Mouse (Mus musculus) thymus, adult 2 months (tissue): ENCODE results near the gene Spata5. TPM values are rescaled to one million over a fixed set of nuclear protein-coding genes. Genes with fewer than 3 reads are reported as not detected.

ENCODE experiments used
- DNase-seq: peaks from one replicate; pipeline ENCODE4 v3.0.0; 2021
- H3K27ac ChIP-seq: fragments of 200-500 bp; 2 replicates; pipeline ENCODE4 v1.5.1; 2012; ENCODE audit warnings: low read length, control low read depth; ENCODE audit not compliant: control insufficient read depth, insufficient read depth
- H3K27me3 ChIP-seq: fragments of 200-500 bp; 2 replicates; pipeline ENCODE4 v1.6.1; 2012; ENCODE audit warnings: mild to moderate bottlenecking, low read length, moderate library complexity, mixed read lengths; ENCODE audit not compliant: control insufficient read depth, insufficient read depth
- H3K36me3 ChIP-seq: fragments of 200-500 bp; 2 replicates; pipeline ENCODE4 v1.6.1; 2012; ENCODE audit warnings: mild to moderate bottlenecking, low read length, moderate library complexity; ENCODE audit not compliant: control insufficient read depth, insufficient read depth
- H3K4me1 ChIP-seq: fragments of 200-500 bp; replicated peaks from 2 replicates; pipeline ENCODE4 v1.6.1; 2012; ENCODE audit warnings: low read length; ENCODE audit not compliant: control insufficient read depth, insufficient read depth
- H3K4me3 ChIP-seq: fragments of 200-500 bp; 2 replicates; pipeline ENCODE4 v1.5.1; 2012; ENCODE audit warnings: mild to moderate bottlenecking, low read length, control low read depth, moderate library complexity; ENCODE audit not compliant: control insufficient read depth, insufficient read depth
- CTCF ChIP-seq: fragments of 200-500 bp; IDR thresholded peaks from 2 replicates; pipeline ENCODE4 v1.5.1; 2012; ENCODE audit warnings: mild to moderate bottlenecking, control low read depth, low read length, moderate library complexity, borderline replicate concordance; ENCODE audit not compliant: control insufficient read depth, poor library complexity, insufficient read depth; ENCODE audit errors: extremely low read depth
- POLR2A ChIP-seq: fragments of 200-500 bp; IDR thresholded peaks from 2 replicates; pipeline ENCODE4 v1.6.1; 2012; ENCODE audit warnings: mild to moderate bottlenecking, low read length, control low read depth, moderate library complexity; ENCODE audit not compliant: control insufficient read depth, poor library complexity, insufficient read depth; ENCODE audit errors: extremely low read depth
- WGBS: fragments of 180-500 bp; shearing (Covaris S2); methylation state at CpG from one replicate; pipeline ENCODE4 v1.1.7; 2018; 5-methylcytosine and 5-hydroxymethylcytosine counted together
- polyA plus RNA-seq: library from polyadenylated mRNA; depleted of rRNA; stranded (reverse); fragments of >200 nt; gene quantifications from 2 replicates; pipeline ENCODE4 v1.2.3, GENCODE M21; 2012

The Spata5 gene
- polyA plus RNA-seq, 1 experiment: 3.2 TPM

DNA sequence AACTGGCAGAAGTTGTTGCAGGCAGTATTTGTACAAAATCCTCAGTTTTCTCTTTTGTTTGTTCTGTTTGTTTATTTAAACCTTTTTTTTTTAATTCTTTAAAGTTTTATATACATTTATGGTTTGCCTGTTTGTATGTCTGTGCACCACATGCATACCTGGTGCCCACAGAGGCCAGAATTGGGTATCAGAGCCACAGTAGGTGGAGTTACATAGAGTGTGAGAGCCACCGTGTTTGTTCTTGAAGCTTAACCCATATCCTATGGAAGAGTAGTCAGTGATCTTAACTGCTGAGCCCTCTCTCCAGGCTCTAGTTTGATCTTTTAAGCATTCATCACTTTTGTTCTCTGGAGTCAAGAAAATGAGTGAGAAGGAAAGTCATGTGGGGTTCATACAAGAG lies 130.9 kb downstream of the Spata5 start:
- Histone ChIP-seq H3K27me3 (no peaks in the 10 kb centered on the region), H3K4me3 (no peak overlapping the region), H3K36me3 (no peaks in the 10 kb centered on the region), H3K4me1 (no peaks in the 10 kb centered on the region), H3K27ac (no peak overlapping the region)
- TF ChIP-seq CTCF: no peak
- TF ChIP-seq POLR2A: no peak
- DNase-seq: no peak
- WGBS: 62% methylated on average over 1 of the region's 1 CpGs

DNA sequence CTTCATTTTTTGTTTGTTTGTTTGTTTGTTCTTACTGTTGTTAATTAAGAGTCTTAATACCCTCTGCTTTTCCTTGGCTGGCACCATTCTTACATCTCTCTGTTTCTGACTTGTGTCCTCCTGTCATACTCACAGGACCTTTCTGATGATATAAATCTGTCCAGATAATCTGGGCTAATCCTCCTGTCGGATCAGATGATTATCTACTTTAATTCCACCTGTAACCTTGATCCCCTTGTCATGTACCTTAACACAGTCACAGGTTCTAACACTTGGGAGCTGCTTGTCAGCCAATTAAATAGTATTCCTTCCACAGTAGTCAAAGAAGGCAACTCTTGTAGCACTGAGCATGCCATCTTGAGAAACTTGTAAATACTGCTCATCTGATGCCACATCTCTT lies 131.8 kb downstream of the Spata5 start:
- Histone ChIP-seq H3K4me1 (no peaks in the 10 kb centered on the region), H3K27me3 (no peaks in the 10 kb centered on the region), H3K36me3 (no peaks in the 10 kb centered on the region), H3K4me3 (no peak overlapping the region), H3K27ac (no peak overlapping the region)
- TF ChIP-seq CTCF (no peak), POLR2A (no peak)
- no peak for DNase-seq
- WGBS: 94% methylated on average over 1 of the region's 1 CpGs

DNA sequence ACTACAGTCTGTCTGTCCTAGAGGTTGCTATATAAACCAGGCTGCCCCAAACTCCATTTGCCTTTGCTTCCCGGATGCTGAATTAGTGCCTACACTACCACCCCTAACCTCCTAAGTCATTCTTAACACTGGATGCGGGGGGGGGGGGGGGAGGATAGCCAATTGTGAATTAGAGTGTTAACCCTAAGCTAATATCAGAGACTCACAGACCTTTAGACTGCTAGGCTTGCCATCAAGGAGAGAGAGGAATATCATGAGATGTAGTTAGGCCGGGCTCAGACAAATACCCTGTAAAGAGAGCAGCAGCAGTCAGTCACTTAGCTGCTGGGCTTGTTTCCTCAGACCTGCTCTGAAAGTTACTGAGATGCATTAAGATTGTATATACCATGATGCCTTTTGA lies 132.5 kb downstream of the Spata5 start:
- no peak for DNase-seq
- no peak overlapping the region for H3K27ac ChIP-seq
- H3K27me3 ChIP-seq: no peaks in the 10 kb centered on the region
- no peak overlapping the region for H3K4me3 ChIP-seq
- no peaks in the 10 kb centered on the region for H3K4me1 ChIP-seq
- 74% methylated on average over 3 of the region's 3 CpGs for WGBS
- TF ChIP-seq POLR2A: no peak
- no peak for TF ChIP-seq CTCF
- H3K36me3 ChIP-seq: no peaks in the 10 kb centered on the region

DNA sequence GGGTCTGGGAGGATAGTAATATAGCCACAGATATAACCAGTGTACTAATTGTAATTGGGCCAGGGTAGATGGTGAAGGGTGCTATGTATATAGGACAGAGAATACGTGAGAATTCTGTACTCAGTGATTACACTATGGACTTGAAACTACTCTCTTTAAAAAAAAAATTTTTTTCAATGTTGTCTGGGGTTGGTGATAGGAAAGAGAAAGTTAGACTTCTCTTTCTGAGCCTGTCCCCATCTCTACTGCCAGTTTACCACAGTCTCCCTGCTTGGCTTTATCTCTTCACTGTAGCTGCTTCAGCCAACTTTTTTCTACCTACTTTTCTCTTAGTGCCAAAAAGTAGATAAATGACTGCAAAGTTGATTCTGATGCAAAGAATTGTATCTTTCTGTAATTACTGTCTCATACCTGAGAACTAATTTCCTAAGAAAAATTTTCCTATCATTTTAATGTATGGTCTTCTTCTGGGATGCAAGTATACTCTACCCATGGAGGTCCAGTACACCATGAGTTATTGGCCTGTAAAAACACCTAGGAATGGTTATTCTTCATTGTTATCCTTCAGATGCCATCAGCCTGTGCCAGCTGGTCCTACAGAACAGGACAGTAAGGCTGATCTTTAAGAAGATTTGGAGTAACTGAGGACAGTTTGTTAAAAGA lies 133.8 kb downstream of the Spata5 start:
- no peaks in the 10 kb centered on the region for H3K4me1 ChIP-seq
- H3K4me3 ChIP-seq: no peak overlapping the region
- TF ChIP-seq POLR2A: no peak
- no peak for TF ChIP-seq CTCF
- 88% methylated on average over 1 of the region's 1 CpGs for WGBS
- DNase-seq: no peak
- H3K27ac ChIP-seq: no peak overlapping the region
- H3K36me3 ChIP-seq: no peaks in the 10 kb centered on the region
- no peaks in the 10 kb centered on the region for H3K27me3 ChIP-seq

DNA sequence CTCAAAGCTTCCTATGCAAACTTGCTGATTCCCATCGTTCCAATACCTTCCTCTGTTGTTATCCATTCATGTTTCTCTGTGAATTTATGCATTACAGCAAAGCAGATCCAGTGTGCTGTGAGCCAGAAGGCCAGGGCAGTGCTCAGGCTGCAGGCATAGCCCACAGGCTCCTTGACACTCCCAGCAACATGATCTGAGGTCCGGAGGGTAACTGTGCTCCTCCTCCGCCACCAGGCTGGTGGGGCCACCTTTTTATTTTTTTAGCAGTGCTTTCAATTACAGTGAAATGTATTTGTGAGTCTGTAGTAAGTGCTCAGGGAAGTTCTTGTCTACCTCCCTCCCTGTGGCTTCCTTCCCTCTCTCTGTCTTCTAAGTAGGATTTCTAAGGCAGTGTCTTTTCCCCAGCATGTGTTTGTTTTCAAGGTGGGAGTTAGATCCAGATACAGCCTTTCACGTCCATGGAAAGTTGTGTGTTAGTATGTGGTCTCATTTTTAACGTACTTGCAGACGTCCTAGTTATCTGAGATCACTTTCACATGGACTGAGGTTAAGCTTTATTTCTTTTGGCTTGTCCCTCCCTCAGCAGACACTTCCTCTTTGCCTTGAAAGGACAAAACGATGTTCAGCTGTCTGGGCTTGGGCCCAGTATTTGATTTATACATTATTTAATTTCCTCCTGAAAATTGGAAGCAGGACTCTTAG lies 136.9 kb downstream of the Spata5 start:
- H3K4me3 ChIP-seq: no peak overlapping the region
- 35% methylated on average over 7 of the region's 7 CpGs for WGBS
- H3K4me1 ChIP-seq: no peaks in the 10 kb centered on the region

DNA sequence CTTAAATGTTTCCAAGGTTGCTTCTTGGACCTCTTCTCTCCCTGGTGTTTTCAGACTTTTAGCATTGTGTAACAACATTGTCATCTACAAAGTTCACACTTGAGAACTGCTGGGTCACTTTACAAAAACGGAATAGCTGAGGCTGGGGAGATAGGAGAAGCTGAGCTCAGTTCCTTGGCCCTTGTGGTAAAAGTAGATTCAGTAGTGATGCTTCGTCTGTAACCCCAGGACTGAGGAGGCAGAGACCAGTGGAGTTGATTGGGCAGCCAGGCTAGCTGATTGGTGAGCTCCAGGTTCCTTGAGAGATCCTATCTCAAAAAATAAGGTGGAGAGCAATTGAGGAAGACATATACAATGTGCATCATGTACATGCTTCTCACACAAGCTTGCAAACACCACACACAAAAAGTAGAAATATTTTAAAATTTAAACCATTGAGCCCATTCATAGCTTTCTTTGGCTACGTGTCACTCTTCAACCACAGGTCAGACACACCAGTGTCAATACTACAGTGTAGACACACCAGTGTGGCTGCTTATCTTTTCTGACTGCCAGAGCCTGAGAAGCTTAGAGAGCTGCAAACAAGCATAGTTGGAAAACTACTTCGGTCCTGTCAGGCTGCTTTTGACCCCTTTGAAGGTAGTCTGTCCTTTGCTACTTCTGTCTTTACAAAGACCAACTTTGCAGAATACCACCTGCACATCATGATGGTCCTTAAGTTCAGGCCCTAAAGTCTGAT lies 138.2 kb downstream of the Spata5 start:
- no peaks in the 10 kb centered on the region for H3K4me1 ChIP-seq
- no peaks in the 10 kb centered on the region for H3K27me3 ChIP-seq
- no peak for DNase-seq
- H3K27ac ChIP-seq: no peak overlapping the region
- H3K4me3 ChIP-seq: no peak overlapping the region
- TF ChIP-seq CTCF (no peak), POLR2A (no peak)
- 90% methylated on average over 4 of the region's 4 CpGs for WGBS
- H3K36me3 ChIP-seq: no peaks in the 10 kb centered on the region

More for the DNA sequence above, 136.9 kb downstream of the Spata5 start:
- TF ChIP-seq CTCF: no peak
- TF ChIP-seq POLR2A: no peak
- Histone ChIP-seq H3K27ac (no peak overlapping the region), H3K27me3 (no peaks in the 10 kb centered on the region), H3K36me3 (no peaks in the 10 kb centered on the region)
- no peak for DNase-seq

DNA sequence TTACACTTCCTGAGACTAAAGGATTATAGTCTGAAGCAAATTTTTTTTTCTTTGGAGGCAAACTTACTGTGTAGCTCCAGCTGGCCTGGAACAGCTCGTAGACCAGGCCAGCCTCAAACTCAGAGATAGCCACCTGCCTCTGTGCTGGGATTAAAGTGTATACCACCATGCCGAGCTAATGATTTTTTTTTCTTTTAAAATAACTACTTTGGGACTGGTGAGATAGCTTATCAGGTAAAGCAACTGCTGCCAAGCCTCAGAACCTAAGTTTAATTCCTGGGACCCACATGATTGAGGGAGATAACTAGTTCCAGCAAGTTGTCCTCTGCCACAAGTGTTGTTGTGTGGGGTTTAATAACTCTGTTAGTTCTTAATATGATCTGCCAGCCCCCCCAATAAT lies 139.6 kb downstream of the Spata5 start:
- Histone ChIP-seq H3K36me3 (no peaks in the 10 kb centered on the region), H3K4me1 (no peaks in the 10 kb centered on the region), H3K27me3 (no peaks in the 10 kb centered on the region), H3K27ac (no peak overlapping the region), H3K4me3 (no peak overlapping the region)
- DNase-seq: no peak
- TF ChIP-seq CTCF: no peak
- no peak for TF ChIP-seq POLR2A
- 95% methylated on average over 2 of the region's 2 CpGs for WGBS
